Mouse (Mus musculus) forelimb bud, embryonic 11.5 days (tissue): ENCODE data around the gene 2310039H08Rik.
A peak's percentile ranks its signal among the peaks of the same experiment; 100 is the strongest.

Experiments
- DNase-seq: peaks from one replicate; pipeline ENCODE4 v3.0.0-alpha.2; 2012; ENCODE audit warnings: low read depth, low spot score

The 2310039H08Rik gene

GRCm38 (mm10) chr17:46772404-46773277, at the start of gene 2310039H08Rik:
Gene 2310039H08Rik (plus strand): TSS chr17:46772635.
- peak; percentile 85 for DNase-seq

GRCm38 (mm10) chr17:46724477-46725084, 47.9 kb upstream of the 2310039H08Rik start:
- DNase-seq = no peak

- peak; percentile 52 for DNase-seq
These were observed 47.2 kb upstream of the 2310039H08Rik start for GRCm38 (mm10) chr17:46725273-46725672.

GRCm38 (mm10) chr17:46725731-46726645, 46.4 kb upstream of the 2310039H08Rik start:
- DNase-seq = no peak

- DNase-seq = no peak
These were observed 45.2 kb upstream of the 2310039H08Rik start for GRCm38 (mm10) chr17:46727271-46727670.

- DNase-seq = peak; percentile 35
These were observed 44.4 kb upstream of the 2310039H08Rik start for GRCm38 (mm10) chr17:46728021-46728420.

- DNase-seq = no peak
These were observed 43.9 kb upstream of the 2310039H08Rik start for GRCm38 (mm10) chr17:46728496-46728895.

GRCm38 (mm10) chr17:46728904-46729318, 43.5 kb upstream of the 2310039H08Rik start, which contains the start of gene Gnmt:
Gene Gnmt (minus strand): TSS chr17:46729168.
- DNase-seq = no peak

GRCm38 (mm10) chr17:46734055-46734454, 38.4 kb upstream of the 2310039H08Rik start:
- DNase-seq = no peak

- DNase-seq = no peak
These were observed 37.1 kb upstream of the 2310039H08Rik start for GRCm38 (mm10) chr17:46735287-46735686.

GRCm38 (mm10) chr17:46736160-46736559, 36.3 kb upstream of the 2310039H08Rik start:
- DNase-seq = no peak

GRCm38 (mm10) chr17:46741305-46741704, 31.1 kb upstream of the 2310039H08Rik start:
- DNase-seq = no peak

- DNase-seq = no peak
These were observed 29.4 kb upstream of the 2310039H08Rik start for GRCm38 (mm10) chr17:46742986-46743385.

GRCm38 (mm10) chr17:46745506-46745905, 26.9 kb upstream of the 2310039H08Rik start:
- DNase-seq = no peak

GRCm38 (mm10) chr17:46747234-46747633, 25.2 kb upstream of the 2310039H08Rik start:
- DNase-seq = no peak

- no peak for DNase-seq
These were observed 24.6 kb upstream of the 2310039H08Rik start for GRCm38 (mm10) chr17:46747806-46748205.

- no peak for DNase-seq
These were observed 23.2 kb upstream of the 2310039H08Rik start for GRCm38 (mm10) chr17:46749282-46749681.

GRCm38 (mm10) chr17:46750580-46750979, 21.9 kb upstream of the 2310039H08Rik start:
- no peak for DNase-seq

GRCm38 (mm10) chr17:46751056-46751793, 21.2 kb upstream of the 2310039H08Rik start:
- DNase-seq = no peak

- DNase-seq = peak; percentile 98
These were observed 20.5 kb upstream of the 2310039H08Rik start, which contains the start of gene Cnpy3 for GRCm38 (mm10) chr17:46751794-46752556. Gene Cnpy3 (minus strand): TSS chr17:46752214.
